Mouse (Mus musculus) limb, embryonic 14.5 days (tissue): Measurements from ENCODE around the gene Itpr2. TPM values are rescaled to one million over a fixed set of nuclear protein-coding genes. Genes with fewer than 3 reads are reported as not detected.

Experiments
- ATAC-seq: fragments of 200-750 bp; cut with Nextera tagmentation; 2 replicates; pipeline ENCODE4 v1.8.0; 2017; ENCODE audit warnings: low read depth, moderate number of reproducible peaks, moderate TSS enrichment; ENCODE audit not compliant: low FRiP score
- DNase-seq: peaks from one replicate; pipeline ENCODE4 v3.0.0-alpha.2; 2015; ENCODE audit warnings: low spot score
- H3K27ac ChIP-seq: fragments of 300-500 bp; sonication (generic); replicated peaks from 2 replicates; pipeline ENCODE4 v1.5.1; 2014; ENCODE audit warnings: low read depth, mild to moderate bottlenecking, low read length, moderate library complexity, mixed read lengths
- H3K27me3 ChIP-seq: fragments of 300-500 bp; sonication (generic); 2 replicates; pipeline ENCODE4 v1.6.1; 2014; ENCODE audit warnings: low read length, mixed read lengths; ENCODE audit not compliant: control insufficient read depth, insufficient read depth
- H3K36me3 ChIP-seq: fragments of 300-500 bp; sonication (generic); 2 replicates; pipeline ENCODE4 v1.6.1; 2014; ENCODE audit warnings: mild to moderate bottlenecking, low read length, moderate library complexity, mixed read lengths; ENCODE audit not compliant: control insufficient read depth, insufficient read depth
- H3K4me1 ChIP-seq: fragments of 300-500 bp; sonication (generic); 2 replicates; pipeline ENCODE4 v1.6.1; 2014; ENCODE audit warnings: antibody characterized with exemption, low read length, mixed read lengths; ENCODE audit not compliant: control insufficient read depth, insufficient read depth
- H3K4me2 ChIP-seq: fragments of 300-500 bp; sonication (generic); replicated peaks from 2 replicates; pipeline ENCODE4 v1.6.1; 2014; ENCODE audit warnings: low read depth, mild to moderate bottlenecking, low read length, moderate library complexity; ENCODE audit not compliant: severe bottlenecking
- H3K4me3 ChIP-seq: fragments of 300-500 bp; sonication (generic); replicated peaks from 2 replicates; pipeline ENCODE4 v1.5.1; 2014; ENCODE audit warnings: low read length
- H3K9ac ChIP-seq: fragments of 300-500 bp; sonication (generic); 2 replicates; pipeline ENCODE4 v1.6.1; 2014; ENCODE audit warnings: mild to moderate bottlenecking, low read depth, low read length, moderate library complexity; ENCODE audit not compliant: severe bottlenecking
- H3K9me3 ChIP-seq: fragments of 300-500 bp; sonication (generic); 2 replicates; pipeline ENCODE4 v1.6.1; 2016; ENCODE audit warnings: low read length; ENCODE audit not compliant: control insufficient read depth
- POLR2A ChIP-seq: fragments of 200-500 bp; IDR thresholded peaks from 2 replicates; pipeline ENCODE4 v1.8.0; 2012; ENCODE audit warnings: inconsistent platforms, mild to moderate bottlenecking, moderate library complexity, borderline replicate concordance; ENCODE audit not compliant: insufficient read depth, insufficient read length; ENCODE audit errors: extremely low read depth
- WGBS: fragments of 180-500 bp; shearing (Covaris S2); extraction: QIAGEN DNeasy Blood & Tissue Kit; methylation state at CpG from one replicate; pipeline ENCODE4 v1.1.7; 2014; 5-methylcytosine and 5-hydroxymethylcytosine counted together
- polyA plus RNA-seq, 2 experiments: library from polyadenylated mRNA; depleted of rRNA in 1 of 2; stranded (reverse) in 1 of 2; unstranded in 1 of 2; fragments of >200 nt; fragmentation: Nextera tagmentation in 1 of 2; extraction: Ambion mirVana in 1 of 2; gene quantifications; 2 replicates each; pipeline versions ENCODE4 v1.2.1 to v1.2.3; 2012 to 2014

Itpr2 gene
- polyA plus RNA-seq, 2 experiments: 4.7 to 11.3 TPM

GRCm38 (mm10) chr6:146490416-146490960 is 11.5 kb downstream of the Itpr2 start:
- Histone ChIP-seq H3K9me3 (no peaks in the 10 kb centered on the region), H3K36me3 (no peaks in the 10 kb centered on the region), H3K4me3 (no peak overlapping the region), H3K4me1 (no peaks in the 10 kb centered on the region), H3K9ac (no peak overlapping the region), H3K4me2 (no peak overlapping the region), H3K27ac (no peak overlapping the region), H3K27me3 (no peaks in the 10 kb centered on the region)
- DNase-seq (no peak), ATAC-seq (no peak)
- TF ChIP-seq POLR2A: no peak
- WGBS: 79% methylated on average over 9 of the region's 9 CpGs

GRCm38 (mm10) chr6:146489841-146490240 is 12.2 kb downstream of the Itpr2 start:
- Histone ChIP-seq H3K9ac (no peak overlapping the region), H3K36me3 (no peaks in the 10 kb centered on the region), H3K27me3 (no peaks in the 10 kb centered on the region), H3K4me3 (no peak overlapping the region), H3K4me1 (no peaks in the 10 kb centered on the region), H3K4me2 (no peak overlapping the region), H3K9me3 (no peaks in the 10 kb centered on the region), H3K27ac (no peak overlapping the region)
- 48% methylated on average over 6 of the region's 6 CpGs for WGBS
- TF ChIP-seq POLR2A: no peak
- DNase-seq (no peak), ATAC-seq (no peak)

GRCm38 (mm10) chr6:146488749-146489148 is 13.3 kb downstream of the Itpr2 start:
- no peak overlapping the region for H3K9ac ChIP-seq
- H3K4me2 ChIP-seq: no peak overlapping the region
- H3K4me1 ChIP-seq: no peaks in the 10 kb centered on the region
- no peak for TF ChIP-seq POLR2A
- DNase-seq (no peak), ATAC-seq (no peak)
- WGBS: 93% methylated on average over 3 of the region's 3 CpGs
- H3K4me3 ChIP-seq: no peak overlapping the region
- no peaks in the 10 kb centered on the region for H3K36me3 ChIP-seq
- no peaks in the 10 kb centered on the region for H3K27me3 ChIP-seq
- H3K9me3 ChIP-seq: no peaks in the 10 kb centered on the region
- H3K27ac ChIP-seq: no peak overlapping the region

GRCm38 (mm10) chr6:146487079-146487478 is 14.9 kb downstream of the Itpr2 start:
- H3K27me3 ChIP-seq: no peaks in the 10 kb centered on the region
- no peak overlapping the region for H3K4me2 ChIP-seq
- no peak overlapping the region for H3K4me3 ChIP-seq
- no peaks in the 10 kb centered on the region for H3K9me3 ChIP-seq
- H3K9ac ChIP-seq: no peak overlapping the region
- ATAC-seq: no peak
- 76% methylated on average over 9 of the region's 9 CpGs for WGBS
- no peaks in the 10 kb centered on the region for H3K36me3 ChIP-seq
- no peaks in the 10 kb centered on the region for H3K4me1 ChIP-seq
- H3K27ac ChIP-seq: no peak overlapping the region
- no peak for DNase-seq
- no peak for TF ChIP-seq POLR2A

GRCm38 (mm10) chr6:146486073-146486472 is 15.9 kb downstream of the Itpr2 start:
- Histone ChIP-seq H3K9me3 (no peaks in the 10 kb centered on the region), H3K36me3 (no peaks in the 10 kb centered on the region), H3K4me2 (no peak overlapping the region), H3K27ac (no peak overlapping the region), H3K27me3 (no peaks in the 10 kb centered on the region), H3K9ac (no peak overlapping the region), H3K4me1 (no peaks in the 10 kb centered on the region), H3K4me3 (no peak overlapping the region)
- no peak for TF ChIP-seq POLR2A
- DNase-seq (no peak), ATAC-seq (no peak)
- WGBS: 47% methylated on average over 4 of the region's 4 CpGs

GRCm38 (mm10) chr6:146481441-146481840 is 20.6 kb downstream of the Itpr2 start:
- H3K4me1 ChIP-seq: no peaks in the 10 kb centered on the region
- DNase-seq: no peak
- no peak overlapping the region for H3K4me2 ChIP-seq
- no peak overlapping the region for H3K4me3 ChIP-seq
- TF ChIP-seq POLR2A: no peak
- ATAC-seq: no peak
- no peak overlapping the region for H3K9ac ChIP-seq
- H3K9me3 ChIP-seq: no peaks in the 10 kb centered on the region
- H3K36me3 ChIP-seq: no peaks in the 10 kb centered on the region
- no peaks in the 10 kb centered on the region for H3K27me3 ChIP-seq
- 70% methylated on average over 6 of the region's 6 CpGs for WGBS
- no peak overlapping the region for H3K27ac ChIP-seq
